Mouse (Mus musculus) granulocyte monocyte progenitor cell, adult 5-6 weeks (primary cell): ENCODE measurements around the gene Ankrd37. TPM values are rescaled to one million over a fixed set of nuclear protein-coding genes. Genes with fewer than 3 reads are reported as not detected.

Experiments used
- ATAC-seq: replicated peaks from 2 replicates; pipeline ENCODE4 v1.8.0; 2016; ENCODE audit warnings: mild to moderate bottlenecking, moderate TSS enrichment, inconsistent platforms; ENCODE audit not compliant: poor library complexity, severe bottlenecking
- total RNA-seq, 2 experiments: library from RNA; stranded (forward) in 1 of 2; stranded (reverse) in 1 of 2; fragments of 200-712, 200-1000 nt in 1 of 2; fragments of >200 nt in 1 of 2; fragmentation: Nextera tagmentation in 1 of 2; gene quantifications; 2 replicates each; pipeline ENCODE4 v1.2.3; 2014 to 2017

Ankrd37 gene
- total RNA-seq, 2 experiments from 2014 or later, result not detected

GRCm38 (mm10) chr8:45975126-45975836, 30.2 kb downstream of the Ankrd37 start, which contains the start of the genes 1700029J07Rik and Ufsp2:
TSS of gene 1700029J07Rik (minus strand) at chr8:45975252.
TSS of gene Ufsp2 (plus strand) at chr8:45975528.
- ATAC-seq, result peak; percentile 94

- no peak for ATAC-seq
These were observed 31.5 kb downstream of the Ankrd37 start for GRCm38 (mm10) chr8:45973988-45974505.

- no peak for ATAC-seq
These were observed 34.6 kb downstream of the Ankrd37 start for GRCm38 (mm10) chr8:45970894-45971293.

DNA sequence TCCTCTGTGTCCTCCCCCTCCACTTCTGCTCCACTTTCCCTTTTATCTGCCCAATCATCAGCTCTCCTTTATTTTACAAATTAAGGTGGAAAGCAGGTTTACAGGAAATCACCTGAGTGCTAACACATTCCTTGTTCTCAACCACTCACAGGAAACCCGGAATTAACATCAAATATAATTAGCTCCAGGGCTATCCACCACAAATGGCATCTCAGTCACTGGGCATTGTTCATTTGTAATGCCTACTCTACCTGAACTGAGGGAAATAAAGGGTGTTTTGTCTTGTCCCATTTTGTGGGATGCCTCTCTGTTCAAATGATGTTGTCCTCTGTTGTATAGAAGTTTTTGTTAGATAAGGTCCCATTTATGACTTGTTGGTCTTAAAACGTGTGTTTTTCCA, 54.9 kb downstream of the Ankrd37 start:
- ATAC-seq, result no peak

Other genes with a start within 250 kb of the Ankrd37 start
- not detected in 2 replicates for gene Pdlim3, start 120.2 kb downstream of the Ankrd37 start, total RNA-seq (2014; fragmentation: Nextera tagmentation)
- not detected in 2 replicates for gene Pdlim3, start 120.2 kb downstream of the Ankrd37 start, total RNA-seq (2017)
- gene Ccdc110, start 71.1 kb downstream of the Ankrd37 start, total RNA-seq (2014; fragmentation: Nextera tagmentation), result not detected in 2 replicates
- gene Ccdc110, start 71.1 kb downstream of the Ankrd37 start, total RNA-seq (2017), result not detected in 2 replicates
- gene 1700029J07Rik, start 30.5 kb downstream of the Ankrd37 start, total RNA-seq (2014; fragmentation: Nextera tagmentation), result 2.9 TPM in 1 of 2 replicates, not detected in the other
- gene 1700029J07Rik, start 30.5 kb downstream of the Ankrd37 start, total RNA-seq (2017), result 0.41 and 0.86 TPM in 2 replicates
- gene Ufsp2, start 30.2 kb downstream of the Ankrd37 start, total RNA-seq (2014; fragmentation: Nextera tagmentation), result 69.1 and 91.9 TPM in 2 replicates
- gene Ufsp2, start 30.2 kb downstream of the Ankrd37 start, total RNA-seq (2017), result 155 and 222 TPM in 2 replicates
- not detected in 2 replicates for gene Lrp2bp, start 6.4 kb downstream of the Ankrd37 start, total RNA-seq (2014; fragmentation: Nextera tagmentation)
- not detected in 2 replicates for gene Lrp2bp, start 6.4 kb downstream of the Ankrd37 start, total RNA-seq (2017)
- 22.7 and 29.9 TPM in 2 replicates for gene Cfap97, start 146.1 kb upstream of the Ankrd37 start, total RNA-seq (2014; fragmentation: Nextera tagmentation)
- gene Cfap97, start 146.1 kb upstream of the Ankrd37 start, total RNA-seq (2017), result 24.9 and 29.0 TPM in 2 replicates
- 6.6 and 18.2 TPM in 2 replicates for gene Snx25, start 146.5 kb upstream of the Ankrd37 start, total RNA-seq (2014; fragmentation: Nextera tagmentation)
- gene Snx25, start 146.5 kb upstream of the Ankrd37 start, total RNA-seq (2017), result 12.0 and 14.0 TPM in 2 replicates
- gene Slc25a4, start 205.6 kb upstream of the Ankrd37 start, total RNA-seq (2014; fragmentation: Nextera tagmentation), result 71.7 and 105 TPM in 2 replicates
- 169 and 178 TPM in 2 replicates for gene Slc25a4, start 205.6 kb upstream of the Ankrd37 start, total RNA-seq (2017)